Mouse (Mus musculus): ENCODE data around the gene Cort.
A peak's percentile ranks its signal among the peaks of the same experiment; 100 is the strongest.

The Cort gene

GRCm38 (mm10) chr4:149098571-149098970 is 28.0 kb downstream of the Cort start:
- no peak for DNase-seq (ENCODE audit: low spot score in 2 of 2)

GRCm38 (mm10) chr4:149097956-149098355 is 28.6 kb downstream of the Cort start:
- no peak for DNase-seq (ENCODE audit: low spot score in 2 of 2)

GRCm38 (mm10) chr4:149091364-149091763 is 35.2 kb downstream of the Cort start:
- DNase-seq (ENCODE audit: low spot score in 2 of 2) = no peak

- DNase-seq (ENCODE audit: low spot score in 2 of 2) = no peak
These were observed 41.2 kb downstream of the Cort start for GRCm38 (mm10) chr4:149085381-149085780.

GRCm38 (mm10) chr4:149081528-149081927 is 45.0 kb downstream of the Cort start:
- DNase-seq (ENCODE audit: low spot score in 2 of 2) = peak; percentile 73 to 79

GRCm38 (mm10) chr4:149080111-149080510 is 46.5 kb downstream of the Cort start:
- no peak for DNase-seq (ENCODE audit: low spot score in 2 of 2)

GRCm38 (mm10) chr4:149079629-149080028 is 46.9 kb downstream of the Cort start:
- DNase-seq (ENCODE audit: low spot score in 2 of 2) = no peak

GRCm38 (mm10) chr4:149078261-149078660 is 48.3 kb downstream of the Cort start:
- DNase-seq (ENCODE audit: low spot score in 2 of 2) = no peak

GRCm38 (mm10) chr4:149075871-149076575 is 50.5 kb downstream of the Cort start:
- DNase-seq (ENCODE audit: low spot score in 2 of 2) = peak; percentile 46 to 54

GRCm38 (mm10) chr4:149075073-149075472 is 51.5 kb downstream of the Cort start:
- peak; percentile 45 to 55 for DNase-seq (ENCODE audit: low spot score in 2 of 2)

All from urinary bladder, adult 18-20 months (tissue).